Mouse (Mus musculus) Patski (cell line): Measurements from ENCODE around the gene Cobll1. TPM values are rescaled to one million over a fixed set of nuclear protein-coding genes. Genes with fewer than 3 reads are reported as not detected.
A peak's percentile ranks its signal among the peaks of the same experiment; 100 is the strongest.

Experiments
- ATAC-seq: fragments of 100-300 bp; one replicate; pipeline ENCODE4 v1.8.0; 2021
- CTCF ChIA-PET: fragments of 350-600 bp; sonication (Branson Sonifier 250); formaldehyde crosslinking; loops from one replicate; lab custom pipeline; 2022; ENCODE audit warnings: inconsistent platforms; lab: Charles Lee
- POLR2A ChIA-PET: fragments of 350-600 bp; sonication (Branson Sonifier 250); formaldehyde crosslinking; loops from one replicate; lab custom pipeline; 2022; ENCODE audit warnings: antibody characterized with exemption, inconsistent platforms; lab: Charles Lee
- DNase-seq: peaks from one replicate; pipeline ENCODE4 v3.0.0-alpha.2; 2011; ENCODE audit warnings: low read depth, low spot score
- H3K27me3 ChIP-seq: fragments of 371-371 bp; one replicate; pipeline ENCODE4 v1.5.1; 2021
- CTCF ChIP-seq: fragments of 100-300 bp; IDR thresholded peaks from one replicate; pipeline ENCODE4 v1.5.1; 2021
- in situ Hi-C: fragments of 300-500 bp; cut with MboI; formaldehyde crosslinking; loops from 3 replicates; pipeline ENCODE4 v1.11.1; 2018; ENCODE audit warnings: low pct_unique_long_range_greater_than_20kb, mixed read lengths
- polyA plus RNA-seq: library from polyadenylated mRNA; unstranded; gene quantifications from one replicate; pipeline ENCODE4 v1.2.3, GENCODE M21; 2021

Cobll1 gene
- polyA plus RNA-seq, 1 experiment from 2014 or later = 71.0 TPM

DNA sequence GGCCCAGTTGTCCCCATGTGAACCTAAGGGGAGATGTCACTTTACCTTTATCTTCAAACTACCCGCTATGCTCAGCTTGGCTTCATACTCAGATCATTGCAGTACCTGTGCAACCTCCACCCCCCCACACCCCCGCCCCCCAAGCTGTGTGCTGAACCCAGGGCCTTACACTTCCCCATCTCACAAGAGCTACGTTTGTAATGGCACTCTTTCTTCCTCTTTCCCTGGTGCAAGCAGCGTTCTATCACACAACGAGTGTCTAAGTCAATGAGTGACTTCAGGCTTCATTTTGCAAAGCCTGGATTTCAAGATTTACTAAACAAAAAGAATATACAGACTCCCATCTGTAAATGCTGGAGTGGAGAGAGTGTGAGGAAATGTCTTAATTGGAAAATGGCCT is 100.2 kb downstream of the Cobll1 start:
- CTCF ChIA-PET = interaction anchor here (0.9 to 1.8 kb wide), 6 partner anchors 9 to 117 kb away, joined by 3 to 5 read pairs (median 4); no protein-coding TSS in a partner anchor
- H3K27me3 ChIP-seq = no peaks in the 10 kb centered on the region
- no peak for TF ChIP-seq CTCF
- DNase-seq (no peak), ATAC-seq (no peak)
- POLR2A ChIA-PET = no interaction called here
- in situ Hi-C loops = no loop called here

GRCm38 (mm10) chr2:65126141-65126783 is 112.9 kb downstream of the Cobll1 start:
- CTCF ChIA-PET = no interaction called here
- no peak for DNase-seq
- in situ Hi-C loops = no loop called here
- POLR2A ChIA-PET = no interaction called here
- ATAC-seq = no peak
- TF ChIP-seq CTCF = no peak
- H3K27me3 ChIP-seq = no peaks in the 10 kb centered on the region

DNA sequence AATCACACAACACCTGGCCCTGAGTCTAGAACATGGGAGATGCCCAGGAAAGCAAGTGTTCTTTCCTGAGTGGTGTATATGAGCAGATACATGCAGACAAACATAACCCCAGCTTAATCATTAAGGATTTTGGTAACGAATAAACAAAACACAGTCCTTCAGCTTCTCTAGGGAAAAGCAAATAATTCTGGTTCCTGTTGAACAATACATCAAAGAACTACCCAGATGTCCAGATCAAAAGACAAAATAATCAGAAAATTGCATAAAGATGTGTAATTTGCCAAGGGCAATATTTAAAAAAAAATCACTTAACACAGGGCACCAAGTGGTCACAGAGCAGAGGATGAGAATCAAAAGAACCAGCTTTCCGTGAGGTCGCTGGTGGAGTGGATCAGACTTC is 115.5 kb downstream of the Cobll1 start:
- no peak for ATAC-seq
- CTCF ChIA-PET = interaction anchor here (1.0 to 1.4 kb wide), 2 partner anchors 9 to 159 kb away, joined by 3 to 4 read pairs; no protein-coding TSS in a partner anchor
- no peak for TF ChIP-seq CTCF
- no peak for DNase-seq
- POLR2A ChIA-PET = no interaction called here
- in situ Hi-C loops = loop anchor here (5.0 kb wide), 1 partner anchor 156 kb away; no protein-coding TSS in a partner anchor
- no peaks in the 10 kb centered on the region for H3K27me3 ChIP-seq

- DNase-seq (no peak), ATAC-seq (no peak)
- peak; percentile 43 for TF ChIP-seq CTCF
- in situ Hi-C loops = loop anchor here (5.0 kb wide), 1 partner anchor 154 kb away; no protein-coding TSS in a partner anchor
- ChIA-PET CTCF (interaction anchor here (1.0 to 1.7 kb wide), 4 partner anchors 9 to 154 kb away, joined by 3 to 6 read pairs (median 4); no protein-coding TSS in a partner anchor), POLR2A (no interaction called here)
- H3K27me3 ChIP-seq = no peaks in the 10 kb centered on the region
These were observed 117.8 kb downstream of the Cobll1 start for GRCm38 (mm10) chr2:65121435-65121834.

GRCm38 (mm10) chr2:65121012-65121411 is 118.2 kb downstream of the Cobll1 start:
- in situ Hi-C loops = loop anchor here (5.0 kb wide), 1 partner anchor 154 kb away; no protein-coding TSS in a partner anchor
- no peak for DNase-seq
- no peaks in the 10 kb centered on the region for H3K27me3 ChIP-seq
- CTCF ChIA-PET = interaction anchor here (0.7 to 1.7 kb wide), 5 partner anchors 10 to 153 kb away, joined by 3 to 6 read pairs (median 4); no protein-coding TSS in a partner anchor
- TF ChIP-seq CTCF = no peak
- POLR2A ChIA-PET = no interaction called here
- no peak for ATAC-seq

DNA sequence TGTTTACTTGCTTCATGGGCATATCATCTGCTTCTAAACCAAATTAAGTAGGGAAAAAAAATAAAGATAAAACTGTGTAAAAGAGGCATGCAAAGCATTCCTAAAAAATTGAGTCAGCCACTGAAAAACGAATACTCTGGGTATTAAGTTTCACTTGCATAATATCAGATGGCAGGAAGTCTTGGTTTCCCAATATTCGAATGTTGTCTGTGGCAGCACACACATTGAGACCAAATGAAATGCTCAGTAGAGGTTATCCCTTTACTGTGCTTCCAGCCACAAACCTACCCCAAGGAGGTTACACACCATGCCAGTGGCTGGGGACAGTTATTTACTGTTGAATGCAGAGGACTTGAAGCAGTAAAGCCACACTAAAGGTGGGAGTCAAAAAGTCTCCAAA is 119.1 kb downstream of the Cobll1 start:
- in situ Hi-C loops = loop anchor here (5.0 kb wide), 1 partner anchor 153 kb away; no protein-coding TSS in a partner anchor
- no peaks in the 10 kb centered on the region for H3K27me3 ChIP-seq
- DNase-seq (no peak), ATAC-seq (peak; percentile 45)
- no peak for TF ChIP-seq CTCF
- ChIA-PET CTCF (no interaction called here), POLR2A (no interaction called here)

- CTCF ChIA-PET = interaction anchor here (1.2 to 2.8 kb wide), 2 partner anchors 11 to 12 kb away, joined by 3 to 9 read pairs; no protein-coding TSS in a partner anchor
- ATAC-seq (no peak), DNase-seq (no peak)
- no peak for TF ChIP-seq CTCF
- no peaks in the 10 kb centered on the region for H3K27me3 ChIP-seq
- in situ Hi-C loops = loop anchor here (5.0 kb wide), 1 partner anchor 152 kb away; no protein-coding TSS in a partner anchor
- POLR2A ChIA-PET = no interaction called here
These were observed 119.5 kb downstream of the Cobll1 start for GRCm38 (mm10) chr2:65119667-65120066.

DNA sequence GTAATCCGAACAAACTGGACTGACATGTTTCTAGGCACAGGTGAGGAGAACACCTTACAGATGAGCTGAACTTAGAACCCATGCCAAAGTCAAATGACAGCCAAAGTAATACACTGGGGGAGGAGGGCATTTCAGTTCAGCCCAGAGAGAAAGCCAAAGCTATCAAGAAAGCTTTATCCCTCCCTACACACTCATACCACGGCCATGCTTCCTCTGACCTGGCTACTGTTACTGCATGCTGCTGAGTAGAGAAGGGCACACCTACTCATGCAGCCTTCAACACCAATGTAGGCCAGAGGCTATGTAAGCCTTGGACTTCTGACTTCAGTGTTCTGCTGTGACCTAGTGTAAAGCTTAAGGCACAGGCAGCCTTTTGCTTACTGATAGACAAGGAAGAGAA is 120.1 kb downstream of the Cobll1 start:
- in situ Hi-C loops = no loop called here
- ChIA-PET POLR2A (interaction anchor here (0.5 kb wide), 1 partner anchor 25 kb away, joined by 3 read pairs; no protein-coding TSS in a partner anchor), CTCF (interaction anchor here (1.2 to 2.8 kb wide), 3 partner anchors 11 to 76 kb away, joined by 3 to 9 read pairs (median 3); no protein-coding TSS in a partner anchor)
- no peak for TF ChIP-seq CTCF
- H3K27me3 ChIP-seq = no peaks in the 10 kb centered on the region
- DNase-seq (no peak), ATAC-seq (no peak)

DNA sequence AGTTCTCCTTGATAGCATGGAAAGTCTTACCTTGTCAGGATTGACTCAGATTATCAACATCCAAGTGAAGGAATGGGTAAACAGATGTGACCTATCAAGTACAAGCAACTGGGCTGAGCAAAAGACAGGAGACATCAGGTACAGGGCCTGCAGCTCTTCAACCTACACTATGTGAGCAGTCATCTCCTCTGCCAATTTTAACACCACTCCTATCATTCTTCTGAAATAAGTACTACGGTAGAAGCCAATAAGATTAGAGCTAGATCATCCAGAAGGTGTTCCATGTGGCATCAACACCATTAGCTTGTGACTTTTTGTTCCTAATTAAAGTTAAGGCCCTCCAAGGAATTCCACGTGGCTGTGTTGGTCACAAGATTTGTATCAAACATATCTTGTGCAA is 121.3 kb downstream of the Cobll1 start:
- no peak for DNase-seq
- POLR2A ChIA-PET = interaction anchor here (0.6 kb wide), 1 partner anchor 354 kb away, joined by 4 read pairs; no protein-coding TSS in a partner anchor

GRCm38 (mm10) chr2:65116428-65117125 is 122.6 kb downstream of the Cobll1 start:
- in situ Hi-C loops = no loop called here
- ChIA-PET POLR2A (interaction anchor here (0.6 kb wide), 2 partner anchors 34 to 83 kb away, joined by 3 to 4 read pairs; no protein-coding TSS in a partner anchor), CTCF (interaction anchor here (1.3 to 1.9 kb wide), 2 partner anchors 11 to 23 kb away, joined by 4 to 5 read pairs; no protein-coding TSS in a partner anchor)
- H3K27me3 ChIP-seq = no peaks in the 10 kb centered on the region
- no peak for TF ChIP-seq CTCF
- ATAC-seq (peak; percentile 81), DNase-seq (peak; percentile 48)

More for the DNA sequence above, 121.3 kb downstream of the Cobll1 start:
- no peak for TF ChIP-seq CTCF
- ATAC-seq = no peak
- CTCF ChIA-PET = interaction anchor here (1.3 to 2.8 kb wide), 4 partner anchors 13 to 75 kb away, joined by 3 to 9 read pairs (median 4); no protein-coding TSS in a partner anchor
- in situ Hi-C loops = no loop called here
- no peaks in the 10 kb centered on the region for H3K27me3 ChIP-seq
